Mouse (Mus musculus): ENCODE measurements around the gene Sun2. TPM values are rescaled to one million over a fixed set of nuclear protein-coding genes. Genes with fewer than 3 reads are reported as not detected.
A peak's percentile ranks its signal among the peaks of the same experiment; 100 is the strongest.

The Sun2 gene
- polyA plus RNA-seq, 1 experiment: 18.5 TPM

DNA sequence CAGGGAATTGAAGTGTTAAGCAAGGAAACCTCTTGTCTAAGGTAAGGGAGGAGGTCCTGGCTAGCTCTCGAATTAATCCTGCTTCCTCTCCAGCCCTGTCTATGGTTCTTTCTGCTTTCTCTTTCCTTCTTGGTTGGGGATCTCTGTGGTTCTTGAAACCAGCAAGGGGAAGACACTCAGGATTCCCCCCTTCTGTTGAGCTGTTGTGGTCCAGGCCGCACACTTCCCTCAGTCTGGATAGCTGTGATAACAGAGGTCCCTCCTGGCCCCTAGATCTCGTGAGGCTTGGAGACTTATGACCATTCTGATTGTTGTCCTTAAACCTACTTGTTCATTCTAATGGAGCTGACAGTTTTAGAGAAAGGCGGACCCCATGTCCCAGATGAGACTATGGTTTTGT, 47.8 kb downstream of the Sun2 start:
- TF ChIP-seq POLR2A (IDR thresholded peaks at IDR 0.05; ENCODE audit: low read depth, low read length) (no peak), CTCF (IDR thresholded peaks at IDR 0.05; ENCODE audit: extremely low read depth, insufficient read length, insufficient replicate concordance, low read depth, low read length) (no peak)
- H3K27me3 ChIP-seq (ENCODE audit: control insufficient read depth, insufficient read depth, low read length): no peaks in the 10 kb centered on the region
- peaks cover 2% of the 10 kb centered on the region; the same call in 1 of the 2 replicates for H3K36me3 ChIP-seq (ENCODE audit: control insufficient read depth, insufficient read depth, low read length)
- 0 out of 2 replicates have a peak overlapping the region, but pooled peaks have one; percentile 38 for H3K27ac ChIP-seq (ENCODE audit: insufficient read depth, low read depth, low read length)
- no peak overlapping the region for H3K4me3 ChIP-seq (ENCODE audit: low read depth, low read length)
- 78% methylated on average over 4 of the region's 4 CpGs for WGBS
- peaks cover 15% of the 10 kb centered on the region; the same call in 1 of the 2 replicates for H3K4me1 ChIP-seq (ENCODE audit: control insufficient read depth, insufficient read depth, insufficient read length, low read length)

DNA sequence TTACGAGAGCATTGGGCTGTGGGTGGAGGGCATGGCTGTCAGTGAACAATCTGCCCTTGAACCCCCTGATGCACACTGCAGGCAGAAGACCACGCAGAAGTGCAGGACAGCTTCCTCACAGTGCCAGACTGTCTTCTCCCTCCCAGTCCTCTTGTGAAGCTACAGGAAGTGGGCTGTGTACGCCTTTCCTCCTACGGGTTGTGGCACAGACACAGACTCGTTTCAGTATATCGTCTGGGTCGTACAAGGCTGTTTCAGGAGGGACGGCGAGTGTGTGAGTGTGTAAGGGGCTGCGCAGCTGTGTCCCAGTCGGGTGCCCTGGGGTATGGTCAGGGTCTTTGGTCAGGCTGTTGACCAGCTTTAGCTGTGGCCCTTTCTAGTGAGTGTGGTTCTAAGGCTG, 48.6 kb downstream of the Sun2 start:
- TF ChIP-seq CTCF (IDR thresholded peaks at IDR 0.05; ENCODE audit: extremely low read depth, insufficient read length, insufficient replicate concordance, low read depth, low read length): no peak
- no peak for TF ChIP-seq POLR2A (IDR thresholded peaks at IDR 0.05; ENCODE audit: low read depth, low read length)
- Histone ChIP-seq H3K4me1 (ENCODE audit: control insufficient read depth, insufficient read depth, insufficient read length, low read length) (peaks cover 15% of the 10 kb centered on the region; the same call in 1 of the 2 replicates), H3K27me3 (ENCODE audit: control insufficient read depth, insufficient read depth, low read length) (no peaks in the 10 kb centered on the region), H3K27ac (ENCODE audit: insufficient read depth, low read depth, low read length) (peak overlapping the region; percentile 38), H3K36me3 (ENCODE audit: control insufficient read depth, insufficient read depth, low read length) (peaks cover 2% of the 10 kb centered on the region; the same call in 1 of the 2 replicates), H3K4me3 (ENCODE audit: low read depth, low read length) (peak overlapping the region; percentile 39)
- WGBS: 68% methylated on average over 11 of the region's 11 CpGs

DNA sequence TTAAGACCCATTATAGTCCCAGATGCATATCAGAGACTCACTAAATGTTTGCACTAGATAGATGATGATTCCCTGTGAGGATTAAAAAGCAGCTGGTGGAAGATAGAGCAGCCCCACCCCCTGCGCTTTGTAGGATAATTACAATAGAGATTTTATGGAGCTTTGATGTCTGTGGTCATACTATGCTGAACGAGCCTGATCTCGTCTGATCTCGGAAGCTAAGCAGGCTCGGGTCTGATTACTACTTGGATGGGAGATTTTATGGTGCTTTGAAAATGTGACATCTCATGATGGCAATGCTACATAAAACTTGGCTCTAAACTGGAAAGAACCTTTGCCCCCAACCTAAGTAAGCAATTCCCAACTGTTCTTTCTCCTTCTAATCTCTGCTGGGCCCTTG, 50.0 kb downstream of the Sun2 start:
- 28% methylated on average over 5 of the region's 5 CpGs for WGBS
- H3K27ac ChIP-seq (ENCODE audit: insufficient read depth, low read depth, low read length): no peak overlapping the region
- H3K4me3 ChIP-seq (ENCODE audit: low read depth, low read length): no peak overlapping the region
- no peaks in the 10 kb centered on the region for H3K27me3 ChIP-seq (ENCODE audit: control insufficient read depth, insufficient read depth, low read length)
- peaks cover 16% of the 10 kb centered on the region; the same call in 1 of the 2 replicates for H3K4me1 ChIP-seq (ENCODE audit: control insufficient read depth, insufficient read depth, insufficient read length, low read length)
- H3K36me3 ChIP-seq (ENCODE audit: control insufficient read depth, insufficient read depth, low read length): peaks cover 2% of the 10 kb centered on the region; the same call in 1 of the 2 replicates
- TF ChIP-seq CTCF (IDR thresholded peaks at IDR 0.05; ENCODE audit: extremely low read depth, insufficient read length, insufficient replicate concordance, low read depth, low read length) (no peak), POLR2A (IDR thresholded peaks at IDR 0.05; ENCODE audit: low read depth, low read length) (no peak)

DNA sequence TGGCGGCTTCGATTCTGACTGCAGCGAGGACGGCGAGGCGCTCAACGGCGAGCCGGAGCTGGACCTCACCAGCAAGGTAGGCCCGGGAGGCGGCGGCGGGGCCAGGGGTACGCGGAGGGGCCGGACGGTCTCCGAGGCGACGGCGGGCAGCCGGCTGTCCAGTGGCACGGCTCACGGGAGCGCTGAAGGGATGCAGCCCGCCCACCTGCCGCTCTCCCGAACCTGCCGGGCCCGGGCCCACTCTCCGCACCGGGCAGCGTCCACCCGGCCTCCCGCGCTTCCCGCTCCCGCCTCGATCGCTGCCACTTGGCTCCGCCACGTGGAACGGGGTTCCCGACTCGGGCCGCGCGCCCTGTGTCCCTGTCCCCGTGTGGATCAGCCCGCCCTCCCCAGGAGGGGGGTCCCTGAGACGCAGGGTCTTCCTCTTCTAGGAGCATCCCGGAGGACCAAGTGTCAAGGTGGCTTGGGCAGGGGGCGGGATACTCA, 51.3 kb downstream of the Sun2 start:
- H3K27me3 ChIP-seq (ENCODE audit: control insufficient read depth, insufficient read depth, low read length): no peaks in the 10 kb centered on the region
- WGBS: under 1% methylated on average over 53 of the region's 53 CpGs
- H3K4me1 ChIP-seq (ENCODE audit: control insufficient read depth, insufficient read depth, insufficient read length, low read length): peaks cover 18% of the 10 kb centered on the region; the same call in 1 of the 2 replicates
- H3K36me3 ChIP-seq (ENCODE audit: control insufficient read depth, insufficient read depth, low read length): peaks cover under 1% of the 10 kb centered on the region; the same call in 1 of the 2 replicates
- H3K27ac ChIP-seq (ENCODE audit: insufficient read depth, low read depth, low read length): no peak overlapping the region
- TF ChIP-seq CTCF (IDR thresholded peaks at IDR 0.05; ENCODE audit: extremely low read depth, insufficient read length, insufficient replicate concordance, low read depth, low read length): no peak
- no peak for TF ChIP-seq POLR2A (IDR thresholded peaks at IDR 0.05; ENCODE audit: low read depth, low read length)
- H3K4me3 ChIP-seq (ENCODE audit: low read depth, low read length): peak overlapping the region; percentile 87

DNA sequence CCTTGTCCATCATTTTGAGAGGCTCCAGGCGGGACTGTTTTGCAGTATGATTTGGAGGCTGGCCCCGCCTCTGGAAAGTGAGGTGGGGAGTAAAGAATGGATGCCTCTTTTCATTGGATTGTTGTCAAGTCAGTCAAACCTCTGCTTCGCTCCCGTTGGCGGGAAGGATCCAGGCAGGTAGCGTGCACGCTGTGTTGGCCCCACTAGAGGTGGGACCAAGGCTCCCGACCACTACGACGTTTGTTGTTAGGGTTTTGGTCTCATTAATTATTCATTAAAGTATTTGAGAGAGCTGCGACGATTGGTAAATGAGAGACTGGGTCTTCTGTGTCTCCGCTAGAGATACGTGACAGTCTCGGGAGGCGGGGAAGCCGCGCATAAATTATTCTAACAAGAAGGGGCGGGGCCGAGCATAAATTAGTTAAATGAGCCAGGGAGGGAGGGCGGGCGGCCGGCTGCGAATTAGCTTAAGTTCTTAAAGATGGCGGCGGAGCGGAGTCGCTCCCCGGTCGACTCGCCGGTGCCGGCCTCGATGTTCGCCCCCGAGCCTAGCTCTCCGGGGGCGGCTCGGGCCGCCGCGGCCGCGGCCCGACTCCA, 51.8 kb downstream of the Sun2 start, which contains the start of gene Gtpbp1:
Gene Gtpbp1 (plus strand): TSS at position 420 of the 597 bp plus-strand sequence.
- Histone ChIP-seq H3K27me3 (ENCODE audit: control insufficient read depth, insufficient read depth, low read length) (no peaks in the 10 kb centered on the region), H3K27ac (ENCODE audit: insufficient read depth, low read depth, low read length) (peak within 1 kb of the TSS; percentile 35; the same call in 1 of the 2 replicates), H3K4me1 (ENCODE audit: control insufficient read depth, insufficient read depth, insufficient read length, low read length) (peaks cover 20% of the 10 kb centered on the region; the same call in 1 of the 2 replicates), H3K36me3 (ENCODE audit: control insufficient read depth, insufficient read depth, low read length) (no peaks in the 10 kb centered on the region), H3K4me3 (ENCODE audit: low read depth, low read length) (peak within 1 kb of the TSS; percentile 87)
- TF ChIP-seq POLR2A (IDR thresholded peaks at IDR 0.05; ENCODE audit: low read depth, low read length) (peak; percentile 94), CTCF (IDR thresholded peaks at IDR 0.05; ENCODE audit: extremely low read depth, insufficient read length, insufficient replicate concordance, low read depth, low read length) (no peak)
- WGBS: under 1% methylated on average over 45 of the region's 45 CpGs

DNA sequence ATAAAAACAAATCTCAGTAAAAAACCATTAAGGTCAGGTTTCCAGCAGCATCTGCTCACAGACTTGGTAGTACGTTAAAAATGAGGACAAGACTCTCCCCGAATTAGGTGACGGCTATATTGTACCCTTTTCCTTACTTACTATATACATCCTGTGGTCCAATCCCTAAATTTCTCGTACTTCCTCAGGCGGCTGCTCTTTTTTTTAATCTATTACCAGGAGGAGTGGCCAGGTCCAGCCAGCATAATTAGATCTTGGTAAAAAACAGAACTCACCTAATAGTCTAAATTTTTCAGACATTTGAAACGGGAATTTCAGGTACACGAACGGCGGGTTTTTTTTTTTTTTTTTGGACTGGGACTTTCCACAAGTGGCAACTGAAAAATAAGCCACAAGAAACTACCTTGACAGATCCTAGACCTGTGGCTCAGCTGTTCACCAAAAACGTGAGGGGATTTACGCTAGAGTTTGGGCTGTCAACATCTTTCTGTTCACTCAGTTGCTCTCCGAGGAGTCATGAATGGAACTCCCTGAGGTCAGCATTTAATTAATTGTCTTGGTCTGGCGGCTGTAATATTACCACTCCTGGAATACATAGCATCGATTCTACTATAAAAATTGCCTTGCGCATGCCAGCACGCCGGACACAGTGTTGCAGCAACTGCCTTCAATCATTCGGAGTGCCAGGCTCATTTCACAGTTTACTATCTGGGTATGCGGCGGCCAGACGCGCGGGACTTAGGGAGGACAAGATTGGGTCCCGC, 52.5 kb downstream of the Sun2 start:
- WGBS: 8% methylated on average over 24 of the region's 24 CpGs
- TF ChIP-seq CTCF (IDR thresholded peaks at IDR 0.05; ENCODE audit: extremely low read depth, insufficient read length, insufficient replicate concordance, low read depth, low read length) (no peak), POLR2A (IDR thresholded peaks at IDR 0.05; ENCODE audit: low read depth, low read length) (no peak)
- H3K36me3 ChIP-seq (ENCODE audit: control insufficient read depth, insufficient read depth, low read length): no peaks in the 10 kb centered on the region
- H3K4me1 ChIP-seq (ENCODE audit: control insufficient read depth, insufficient read depth, insufficient read length, low read length): peaks cover 25% of the 10 kb centered on the region; the same call in 1 of the 2 replicates
- no peaks in the 10 kb centered on the region for H3K27me3 ChIP-seq (ENCODE audit: control insufficient read depth, insufficient read depth, low read length)
- peak overlapping the region; percentile 52 for H3K4me3 ChIP-seq (ENCODE audit: low read depth, low read length)
- peak overlapping the region; percentile 35; the same call in 1 of the 2 replicates for H3K27ac ChIP-seq (ENCODE audit: insufficient read depth, low read depth, low read length)

All from small intestine, adult 2 months (tissue).